Mouse (Mus musculus): ENCODE data around the gene Apba1. TPM values are rescaled to one million over a fixed set of nuclear protein-coding genes. Genes with fewer than 3 reads are reported as not detected.

The Apba1 gene
- 13.2 and 14.2 TPM in 2 replicates for polyA plus RNA-seq (2015; fragmentation: Nextera tagmentation; extraction: Ambion mirVana)

DNA sequence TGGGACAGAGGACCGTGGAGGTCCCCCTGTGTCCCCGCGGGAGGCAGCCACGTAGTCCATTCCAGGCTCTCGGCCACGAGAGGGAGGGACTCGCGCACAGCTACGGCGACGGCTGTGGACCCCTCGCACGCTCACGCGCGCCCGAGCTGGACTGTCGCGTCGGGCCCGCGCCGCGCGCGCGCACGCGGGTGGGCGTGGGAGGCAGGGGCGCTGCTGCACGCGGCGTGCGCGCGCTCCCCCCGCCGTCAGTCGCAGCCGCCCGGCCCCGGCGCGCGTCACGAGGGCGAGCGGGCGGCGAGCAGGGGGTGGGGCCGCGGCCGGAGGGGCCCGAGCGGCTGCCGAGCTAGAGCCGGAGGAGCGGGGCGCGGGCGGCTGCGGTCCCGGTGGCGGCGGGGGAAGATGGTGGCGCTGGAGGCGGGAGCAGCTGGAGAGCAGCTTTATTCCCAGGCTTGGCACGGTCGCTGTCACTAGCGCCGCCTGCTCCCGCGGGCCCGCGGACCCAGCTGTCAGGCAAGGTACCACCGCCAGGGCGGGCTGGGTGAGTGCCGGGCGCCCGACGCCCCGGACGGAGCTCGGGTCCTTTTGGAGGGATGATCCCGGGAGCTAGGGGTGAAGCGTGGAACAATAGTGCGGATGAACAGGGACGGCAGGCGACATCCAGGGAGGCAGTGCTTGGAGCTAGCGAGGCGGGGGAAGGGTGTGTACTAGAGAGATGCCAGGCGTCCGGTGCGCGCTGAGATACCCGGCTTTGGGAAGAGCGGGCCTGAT, at the start of gene Apba1:
Gene Apba1, plus strand, starts transcription at position 334 of the 768 bp plus-strand sequence.
- H3K27ac ChIP-seq = peak within 1 kb of the TSS; percentile 99
- peak; percentile 91 for ATAC-seq (replicated peaks)
- H3K9ac ChIP-seq = peak within 1 kb of the TSS; percentile 75
- H3K27me3 ChIP-seq (replicated peaks) = no peaks in the 10 kb centered on the region
- H3K9me3 ChIP-seq = no peaks in the 10 kb centered on the region
- peaks cover 37% of the 10 kb centered on the region for H3K4me1 ChIP-seq
- WGBS = under 1% methylated on average over 54 of the region's 98 CpGs
- H3K4me3 ChIP-seq = peak within 1 kb of the TSS; percentile 56
- peak within 1 kb of the TSS; percentile 75 for H3K4me2 ChIP-seq
- no peaks in the 10 kb centered on the region for H3K36me3 ChIP-seq (replicated peaks)

DNA sequence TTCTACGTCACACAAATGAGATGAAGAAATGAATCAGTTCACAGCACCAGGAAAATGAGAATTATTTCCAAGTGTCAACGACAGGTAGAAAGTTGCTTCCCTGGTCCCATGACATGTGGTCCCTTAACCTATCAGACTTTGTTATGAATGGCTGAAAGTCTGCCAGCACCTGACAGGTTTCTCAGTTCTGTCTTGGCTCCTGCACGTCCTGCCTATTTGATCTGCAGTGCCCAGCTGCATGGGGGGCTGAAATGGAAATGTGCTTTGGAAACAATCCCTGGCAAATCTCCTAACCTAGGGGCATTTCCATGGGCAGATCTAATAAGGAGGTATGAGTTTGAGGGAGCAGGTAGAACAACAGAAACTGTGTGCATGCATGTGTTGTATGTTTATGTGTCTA, 12.2 kb upstream of the Apba1 start:
- H3K4me3 ChIP-seq = no peak overlapping the region
- no peaks in the 10 kb centered on the region for H3K27me3 ChIP-seq (replicated peaks)
- H3K9ac ChIP-seq = no peak overlapping the region
- no peaks in the 10 kb centered on the region for H3K36me3 ChIP-seq (replicated peaks)
- H3K4me1 ChIP-seq = no peaks in the 10 kb centered on the region
- 67% methylated on average over 3 of the region's 3 CpGs for WGBS
- H3K27ac ChIP-seq = no peak overlapping the region
- no peak overlapping the region for H3K4me2 ChIP-seq
- H3K9me3 ChIP-seq = no peaks in the 10 kb centered on the region
- ATAC-seq (replicated peaks) = no peak

DNA sequence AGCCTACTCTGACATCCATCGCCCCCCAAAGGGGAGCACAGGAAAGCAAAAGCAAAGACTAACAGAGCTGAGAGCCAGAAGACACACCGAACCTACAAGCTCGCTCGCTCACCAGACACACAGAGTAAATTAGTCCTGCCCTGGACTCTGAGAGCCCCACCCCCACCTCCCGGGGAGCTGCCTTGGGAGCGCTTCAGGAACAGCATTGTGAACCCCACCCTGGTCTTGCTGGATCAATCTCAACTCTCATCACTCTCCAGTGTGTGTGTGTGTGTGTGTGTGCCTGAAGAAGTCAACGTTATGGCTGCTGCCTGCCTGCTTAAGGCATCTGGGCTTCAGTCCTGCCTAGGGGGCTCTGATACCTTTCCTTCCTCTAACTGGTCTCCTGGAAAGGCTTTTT, 1.7 kb upstream of the Apba1 start:
- Histone ChIP-seq H3K9ac (no peak overlapping the region), H3K4me2 (no peak overlapping the region), H3K27ac (no peak overlapping the region), H3K4me1 (peaks cover 26% of the 10 kb centered on the region), H3K36me3 (replicated peaks) (no peaks in the 10 kb centered on the region), H3K4me3 (no peak overlapping the region), H3K27me3 (replicated peaks) (no peaks in the 10 kb centered on the region), H3K9me3 (no peaks in the 10 kb centered on the region)
- no peak for ATAC-seq (replicated peaks)
- 22% methylated on average over 7 of the region's 7 CpGs for WGBS

DNA sequence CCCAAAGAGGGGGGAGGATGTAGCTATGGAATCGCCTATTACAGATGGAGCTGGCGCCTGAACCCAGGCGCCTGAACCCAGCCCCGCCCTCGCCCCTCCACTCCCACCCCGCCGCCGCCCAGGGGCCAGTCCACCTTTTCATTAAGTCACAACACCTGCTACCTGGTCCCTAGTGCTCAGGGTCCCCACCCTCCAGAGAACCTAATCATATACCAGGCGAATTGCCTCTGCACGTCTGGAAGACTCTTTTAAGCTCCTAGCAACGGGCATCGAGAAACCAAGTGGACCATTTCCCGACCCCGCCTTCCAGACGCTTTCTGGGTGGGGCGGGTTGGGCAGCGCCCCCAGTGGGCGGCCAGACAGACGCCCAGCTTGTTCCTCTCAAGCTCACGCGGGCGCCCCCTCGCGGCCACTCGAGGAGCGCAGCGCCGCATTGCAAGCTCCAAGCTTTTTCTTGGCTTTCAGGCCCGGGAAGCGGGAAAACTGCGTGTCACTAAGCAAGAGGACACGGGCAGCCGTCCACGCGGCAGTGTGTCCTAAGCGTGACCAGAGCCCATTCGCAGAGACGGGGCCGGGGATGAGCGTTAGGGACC, 630 bp upstream of the Apba1 start:
- H3K4me1 ChIP-seq = peaks cover 31% of the 10 kb centered on the region
- WGBS = under 1% methylated on average over 40 of the region's 40 CpGs
- H3K4me3 ChIP-seq = peak overlapping the region; percentile 56
- H3K27ac ChIP-seq = peak overlapping the region; percentile 99
- H3K9ac ChIP-seq = peak overlapping the region; percentile 75
- no peaks in the 10 kb centered on the region for H3K36me3 ChIP-seq (replicated peaks)
- no peaks in the 10 kb centered on the region for H3K9me3 ChIP-seq
- peak overlapping the region; percentile 75 for H3K4me2 ChIP-seq
- no peaks in the 10 kb centered on the region for H3K27me3 ChIP-seq (replicated peaks)
- peak; percentile 75 for ATAC-seq (replicated peaks)

DNA sequence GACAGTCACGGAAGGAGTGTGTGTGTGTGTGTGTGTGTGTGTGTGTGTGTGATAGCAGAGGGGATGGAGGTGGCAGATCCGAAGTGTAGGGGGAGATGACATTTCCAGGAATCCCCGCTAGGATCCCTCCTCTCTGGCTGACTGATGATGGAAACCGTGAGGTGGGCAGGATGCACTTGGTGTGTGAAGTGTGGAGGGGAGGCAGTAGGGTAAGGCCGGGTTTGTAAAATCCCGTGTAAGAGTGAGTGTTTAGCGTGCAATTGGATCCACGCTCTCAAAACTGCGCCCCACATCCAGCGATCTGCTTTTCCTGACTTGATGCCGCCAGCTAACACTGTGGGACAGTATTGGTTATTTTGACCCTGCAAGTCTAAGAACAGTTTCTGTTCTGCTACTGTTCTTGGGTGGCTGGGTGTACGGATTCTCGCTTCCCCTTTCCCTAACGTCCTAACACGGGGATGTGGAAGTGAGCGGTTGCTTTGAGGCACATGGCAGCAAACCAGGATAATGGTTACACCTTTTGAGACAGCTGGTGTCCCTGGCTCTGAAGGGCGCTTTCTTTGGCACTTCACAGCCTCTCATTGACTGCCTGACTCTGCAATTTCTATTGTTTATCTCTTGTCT, 747 bp downstream of the Apba1 start:
- no peaks in the 10 kb centered on the region for H3K27me3 ChIP-seq (replicated peaks)

DNA sequence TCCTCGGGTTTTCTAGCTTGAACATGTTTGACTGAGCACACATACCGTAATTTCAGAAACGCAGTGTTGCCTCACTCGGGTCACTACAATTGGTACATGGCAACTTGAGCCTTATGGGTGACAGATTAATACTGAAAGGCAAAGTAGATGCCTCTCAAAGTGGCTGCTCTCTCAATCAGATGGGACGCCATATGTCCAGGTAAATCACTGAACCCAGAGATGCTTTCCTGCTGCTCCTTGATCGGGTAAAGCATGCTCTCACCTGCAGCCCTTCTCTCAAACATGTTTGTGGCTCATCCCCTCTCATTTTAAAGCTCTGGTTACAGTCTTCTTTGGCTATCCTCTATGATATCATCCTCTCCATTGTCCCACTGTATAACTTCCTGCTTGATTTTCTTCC, 4.7 kb downstream of the Apba1 start:
- no peak for ATAC-seq (replicated peaks)
- H3K27me3 ChIP-seq (replicated peaks) = no peaks in the 10 kb centered on the region
- no peak overlapping the region for H3K4me3 ChIP-seq
- no peak overlapping the region for H3K27ac ChIP-seq
- H3K9ac ChIP-seq = no peak overlapping the region
- no peak overlapping the region for H3K4me2 ChIP-seq
- H3K4me1 ChIP-seq = peaks cover 43% of the 10 kb centered on the region
- WGBS = 87% methylated on average over 6 of the region's 6 CpGs
- no peaks in the 10 kb centered on the region for H3K36me3 ChIP-seq (replicated peaks)
- no peaks in the 10 kb centered on the region for H3K9me3 ChIP-seq

More for the DNA sequence above, 747 bp downstream of the Apba1 start:
- Histone ChIP-seq H3K9me3 (no peaks in the 10 kb centered on the region), H3K4me3 (peak overlapping the region; percentile 56), H3K4me1 (peaks cover 42% of the 10 kb centered on the region), H3K9ac (peak overlapping the region; percentile 75), H3K27ac (peak overlapping the region; percentile 99), H3K36me3 (replicated peaks) (no peaks in the 10 kb centered on the region), H3K4me2 (peak overlapping the region; percentile 75)
- ATAC-seq (replicated peaks) = peak; percentile 2
- 3% methylated on average over 17 of the region's 17 CpGs for WGBS

DNA sequence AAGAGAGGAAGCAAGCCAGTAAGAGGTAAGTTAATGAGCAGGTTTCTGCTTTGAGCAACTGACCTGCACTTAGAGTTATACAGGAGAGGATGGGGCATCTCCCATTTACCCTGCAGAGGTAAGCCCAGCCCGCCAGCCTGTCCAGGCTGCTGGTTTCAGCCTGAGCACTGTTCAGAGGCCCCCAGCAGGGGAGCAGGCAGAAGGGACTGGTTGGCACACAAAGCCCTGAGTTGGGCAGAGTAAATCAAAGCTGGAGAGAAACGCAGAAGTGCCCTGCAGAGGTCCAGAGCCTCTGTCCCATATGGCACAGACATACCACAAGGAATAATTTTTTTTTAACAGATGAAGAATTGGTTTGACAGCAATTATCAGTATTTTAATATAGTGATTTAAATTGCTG, 5.4 kb downstream of the Apba1 start:
- Histone ChIP-seq H3K27ac (no peak overlapping the region), H3K4me1 (peaks cover 43% of the 10 kb centered on the region), H3K27me3 (replicated peaks) (no peaks in the 10 kb centered on the region), H3K4me2 (no peak overlapping the region), H3K4me3 (no peak overlapping the region), H3K9me3 (no peaks in the 10 kb centered on the region), H3K9ac (no peak overlapping the region), H3K36me3 (replicated peaks) (no peaks in the 10 kb centered on the region)
- WGBS = 36% methylated on average over 2 of the region's 2 CpGs
- ATAC-seq (replicated peaks) = no peak

DNA sequence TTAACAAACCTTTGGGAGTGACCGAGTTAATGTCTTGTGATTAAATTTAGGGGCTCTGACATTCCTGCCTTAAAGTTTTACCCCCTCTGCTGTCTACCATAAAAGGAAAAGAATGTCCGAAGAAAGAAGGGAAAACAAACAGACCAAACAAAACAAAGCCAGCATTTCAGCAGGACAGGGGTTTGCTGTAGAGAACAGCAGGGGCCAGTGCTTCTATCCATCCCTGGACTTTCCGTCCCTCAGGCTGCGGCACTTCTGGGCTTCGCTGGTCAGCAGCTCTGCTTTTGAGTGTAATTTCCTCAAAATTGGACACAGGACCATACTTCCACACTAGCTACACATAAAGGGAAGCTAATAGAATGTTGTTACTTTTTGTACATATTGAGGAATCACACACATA, 10.2 kb downstream of the Apba1 start:
- H3K4me1 ChIP-seq = peaks cover 27% of the 10 kb centered on the region
- no peaks in the 10 kb centered on the region for H3K27me3 ChIP-seq (replicated peaks)
- H3K36me3 ChIP-seq (replicated peaks) = no peaks in the 10 kb centered on the region
- no peak for ATAC-seq (replicated peaks)
- no peak overlapping the region for H3K9ac ChIP-seq
- WGBS = 46% methylated on average over 5 of the region's 5 CpGs
- H3K4me3 ChIP-seq = no peak overlapping the region
- no peak overlapping the region for H3K4me2 ChIP-seq
- no peak overlapping the region for H3K27ac ChIP-seq
- no peaks in the 10 kb centered on the region for H3K9me3 ChIP-seq

DNA sequence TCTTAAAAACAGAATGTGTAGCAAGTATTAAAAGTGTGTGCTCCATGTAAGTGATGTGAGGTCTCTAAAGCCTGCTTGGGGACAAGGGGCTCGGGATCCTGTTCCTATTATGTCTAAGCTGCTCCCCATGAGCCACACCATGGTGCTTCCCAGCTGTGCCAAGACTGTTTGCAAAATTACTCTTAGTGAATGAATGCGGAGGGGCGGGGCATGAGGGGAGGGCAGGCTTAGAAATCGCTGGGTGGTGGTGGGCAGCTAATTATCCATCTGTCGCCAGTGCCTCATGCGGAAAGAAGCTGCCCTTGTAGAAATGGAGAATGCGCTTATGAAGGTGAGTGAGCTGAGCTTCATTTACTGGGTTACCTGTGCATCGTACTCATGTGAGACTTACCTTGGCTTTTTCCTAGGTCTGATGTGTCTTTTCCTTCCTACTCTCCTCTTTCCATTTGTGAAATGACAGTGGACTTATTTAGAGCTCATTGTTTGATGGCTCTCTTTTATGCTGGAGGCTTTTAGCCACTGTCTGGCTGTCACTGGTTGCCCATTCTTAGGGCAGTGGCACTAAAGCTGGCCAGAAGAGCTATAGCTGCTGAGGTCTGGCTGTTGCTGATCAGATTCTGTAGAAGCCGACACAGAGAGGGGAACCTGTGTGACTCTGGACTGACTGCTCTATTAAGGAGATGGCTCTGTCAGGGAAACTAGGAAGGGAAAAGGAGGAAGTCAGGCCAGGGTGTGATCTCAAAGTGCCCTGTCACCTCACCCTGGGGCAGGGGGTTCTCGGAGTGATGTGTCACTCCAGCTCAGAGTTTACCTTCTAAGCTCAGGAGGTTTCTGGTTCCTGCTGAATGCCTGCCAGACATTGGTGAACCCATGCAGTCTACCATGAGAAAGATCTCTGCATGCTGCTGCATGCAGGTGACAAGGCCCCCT, 12.1 kb downstream of the Apba1 start:
- WGBS = 26% methylated on average over 10 of the region's 10 CpGs
- H3K4me1 ChIP-seq = peaks cover 16% of the 10 kb centered on the region
- H3K27ac ChIP-seq = peak overlapping the region; percentile 36; the same call in 1 of the 2 replicates
- peak overlapping the region; percentile 4; the same call in 1 of the 2 replicates for H3K4me2 ChIP-seq
- no peak overlapping the region; the same call in 1 of the 2 replicates for H3K9ac ChIP-seq
- H3K4me3 ChIP-seq = no peak overlapping the region
- H3K27me3 ChIP-seq (replicated peaks) = no peaks in the 10 kb centered on the region
- peak; percentile 51; the same call in 1 of the 2 replicates for ATAC-seq (replicated peaks)
- no peaks in the 10 kb centered on the region for H3K9me3 ChIP-seq
- H3K36me3 ChIP-seq (replicated peaks) = no peaks in the 10 kb centered on the region

DNA sequence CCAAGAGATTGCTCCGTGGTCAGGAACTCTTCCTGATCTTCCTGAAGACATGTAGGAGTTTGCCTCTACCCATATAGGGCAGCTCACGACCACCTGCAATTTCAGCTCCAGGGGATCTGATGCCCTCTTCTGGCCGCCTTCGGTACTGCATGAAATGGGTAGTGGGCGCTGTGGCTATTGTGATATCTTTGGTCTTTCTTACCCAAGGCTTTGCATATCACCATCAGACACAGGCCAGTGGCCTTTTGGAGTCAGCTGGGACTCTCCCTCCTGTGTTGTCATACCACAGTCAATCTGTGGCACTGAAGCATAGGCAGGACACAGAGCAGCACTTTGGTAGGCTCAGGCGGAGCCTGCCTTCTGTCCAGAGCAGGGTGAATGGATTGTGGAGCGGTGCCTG, 13.3 kb downstream of the Apba1 start:
- Histone ChIP-seq H3K36me3 (replicated peaks) (no peaks in the 10 kb centered on the region), H3K4me1 (peaks cover 16% of the 10 kb centered on the region)
- 75% methylated on average over 7 of the region's 7 CpGs for WGBS

DNA sequence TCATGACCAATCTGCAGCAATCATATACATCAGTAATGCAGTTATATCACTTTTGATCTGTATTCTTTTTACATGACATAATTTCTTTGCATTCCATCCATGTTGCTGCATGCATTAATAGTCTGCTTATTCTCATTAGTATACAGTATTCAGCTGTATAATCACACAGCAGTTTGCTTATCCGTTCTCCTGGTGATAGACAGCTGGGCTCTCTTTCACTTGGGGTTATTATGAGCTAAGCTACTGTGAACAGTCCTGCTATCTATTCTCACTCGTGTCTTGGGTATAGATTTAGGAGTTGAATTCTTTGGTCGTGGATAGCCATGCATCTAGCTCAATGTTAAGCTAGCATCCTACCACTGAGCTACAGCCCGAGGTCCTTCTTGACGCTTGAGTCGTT, 16.7 kb downstream of the Apba1 start:
- Histone ChIP-seq H3K4me3 (no peak overlapping the region), H3K4me2 (no peak overlapping the region), H3K36me3 (replicated peaks) (no peaks in the 10 kb centered on the region), H3K9ac (no peak overlapping the region), H3K9me3 (no peaks in the 10 kb centered on the region), H3K27ac (no peak overlapping the region), H3K27me3 (replicated peaks) (no peaks in the 10 kb centered on the region), H3K4me1 (peaks cover 11% of the 10 kb centered on the region)
- peak; percentile 27; the same call in 1 of the 2 replicates for ATAC-seq (replicated peaks)
- WGBS = 60% methylated on average over 6 of the region's 6 CpGs

More for the DNA sequence above, 13.3 kb downstream of the Apba1 start:
- no peak overlapping the region for H3K27ac ChIP-seq
- H3K27me3 ChIP-seq (replicated peaks) = no peaks in the 10 kb centered on the region
- no peaks in the 10 kb centered on the region for H3K9me3 ChIP-seq
- ATAC-seq (replicated peaks) = no peak
- H3K9ac ChIP-seq = no peak overlapping the region
- no peak overlapping the region for H3K4me2 ChIP-seq
- no peak overlapping the region for H3K4me3 ChIP-seq

DNA sequence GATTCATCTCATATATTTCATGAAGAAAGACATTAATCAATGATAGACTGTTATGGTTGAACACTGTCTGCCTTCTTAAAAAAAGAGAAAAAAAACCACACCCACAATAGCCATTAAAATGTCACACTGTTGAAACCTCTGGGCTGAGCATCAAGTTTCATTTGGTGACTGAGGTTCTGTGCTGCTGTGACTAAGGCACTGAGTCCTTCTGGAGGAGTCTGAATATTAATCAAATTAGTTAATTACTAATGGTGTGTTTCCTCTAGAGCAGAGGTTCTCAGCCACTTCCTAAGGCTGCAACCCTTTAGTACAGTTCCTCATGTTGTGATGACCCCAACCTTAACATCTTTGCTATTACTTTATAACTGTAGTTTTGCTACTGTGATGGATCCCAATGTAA, 20.4 kb downstream of the Apba1 start:
- no peak overlapping the region for H3K9ac ChIP-seq
- no peak for ATAC-seq (replicated peaks)
- no peak overlapping the region for H3K4me3 ChIP-seq
- H3K27me3 ChIP-seq (replicated peaks) = no peaks in the 10 kb centered on the region
- H3K27ac ChIP-seq = no peak overlapping the region
- H3K36me3 ChIP-seq (replicated peaks) = no peaks in the 10 kb centered on the region
- H3K9me3 ChIP-seq = no peaks in the 10 kb centered on the region
- H3K4me1 ChIP-seq = peaks cover 13% of the 10 kb centered on the region
- H3K4me2 ChIP-seq = no peak overlapping the region

All from midbrain, embryonic 15.5 days (tissue).